Mouse (Mus musculus) ovary, adult 18-20 months (tissue): ENCODE measurements around the gene Ric3.
A peak's percentile ranks its signal among the peaks of the same experiment; 100 is the strongest.
"Not testable (repeated sequence)": the region's sequence is repeated elsewhere in the genome, so short reads cannot be mapped to it uniquely, and the experiment has no call there.

ENCODE experiments used
- DNase-seq: peaks from one replicate; pipeline ENCODE4 v3.0.0; 2022; ENCODE audit warnings: low spot score, mixed read lengths

Ric3 gene

GRCm38 (mm10) chr7:109083113-109083812 is at the start of gene Ric3:
Gene Ric3 (minus strand): TSS chr7:109083331.
- DNase-seq = peak; percentile 3

DNA sequence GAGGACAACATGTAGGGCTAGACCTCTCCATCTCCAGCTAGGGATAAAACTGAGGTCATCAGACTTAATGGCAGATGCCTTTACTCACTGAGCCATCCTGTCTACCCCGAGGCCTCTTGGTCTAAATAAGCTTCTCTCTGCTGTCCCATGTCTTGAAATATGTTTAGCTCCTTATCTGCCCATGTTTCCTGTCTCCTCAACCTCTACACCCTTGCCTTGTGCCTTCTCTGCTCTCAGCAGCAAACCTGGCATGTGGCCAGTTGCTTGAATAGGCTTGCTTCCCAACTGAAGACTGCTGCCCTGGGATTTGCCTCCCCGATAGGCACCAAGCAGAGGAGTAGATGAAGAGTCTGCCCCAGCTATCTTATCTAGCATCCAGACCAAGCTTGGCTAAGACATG is 48.4 kb upstream of the Ric3 start:
- DNase-seq = no peak

DNA sequence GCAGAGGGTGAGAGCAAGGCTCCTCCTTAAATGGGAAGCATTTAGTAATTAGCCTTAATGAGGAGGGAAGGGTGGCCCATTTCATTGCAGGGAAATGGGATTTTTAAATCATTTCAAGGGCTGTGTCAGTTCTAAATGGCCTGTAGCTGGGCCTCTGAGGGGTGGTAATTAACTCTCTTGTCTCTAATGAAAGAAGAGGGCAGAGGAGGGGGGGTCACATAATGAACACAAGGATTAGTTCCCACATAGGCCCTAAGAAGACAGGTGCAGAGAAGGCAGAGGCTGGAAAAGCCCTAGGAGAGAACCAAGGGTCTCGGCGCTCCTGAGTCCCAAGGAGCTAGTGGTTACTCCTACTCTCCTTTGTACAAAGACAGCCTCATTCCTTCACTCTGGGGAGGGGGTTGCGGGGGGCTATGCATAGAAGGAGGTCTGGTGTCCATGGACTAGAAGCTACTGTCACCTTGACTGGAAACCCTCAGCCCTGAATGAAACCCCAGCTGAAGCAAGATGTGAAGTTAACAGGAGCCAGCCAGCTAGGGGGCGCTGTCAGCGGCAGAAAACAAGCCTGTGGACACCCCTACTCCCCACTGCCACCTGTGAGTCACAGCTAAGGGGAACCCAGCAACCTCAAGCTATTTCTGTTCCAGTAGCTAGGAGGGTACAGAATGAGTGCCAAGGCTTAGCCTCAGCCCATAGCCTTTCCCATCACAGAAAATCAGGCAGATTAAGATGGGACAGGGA is 47.0 kb upstream of the Ric3 start:
- no peak for DNase-seq

DNA sequence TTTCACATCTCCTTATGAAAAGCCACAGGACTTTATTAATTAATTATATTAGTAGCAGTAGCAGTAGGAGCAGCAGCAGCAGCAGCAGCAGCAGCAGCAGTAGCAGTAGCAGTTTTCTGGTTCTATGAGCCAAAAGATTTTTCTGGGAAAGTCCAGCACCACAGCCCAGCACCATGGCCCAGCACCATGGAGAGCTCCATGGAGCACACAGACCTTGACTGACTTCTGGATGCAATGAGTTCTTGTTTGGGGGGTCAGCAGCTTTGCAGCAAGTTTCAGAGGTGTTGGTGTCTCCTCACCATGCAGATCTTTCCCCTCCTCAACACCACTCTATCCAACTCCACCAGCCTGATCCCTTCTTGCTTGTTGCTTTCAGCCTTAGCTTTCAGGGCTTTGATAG is 46.3 kb upstream of the Ric3 start:
- DNase-seq = no peak

- DNase-seq = no peak
These were observed 32.8 kb upstream of the Ric3 start for GRCm38 (mm10) chr7:109115929-109116328.

- DNase-seq = not testable (repeated sequence)
These were observed 32.4 kb upstream of the Ric3 start for GRCm38 (mm10) chr7:109115488-109115887.

DNA sequence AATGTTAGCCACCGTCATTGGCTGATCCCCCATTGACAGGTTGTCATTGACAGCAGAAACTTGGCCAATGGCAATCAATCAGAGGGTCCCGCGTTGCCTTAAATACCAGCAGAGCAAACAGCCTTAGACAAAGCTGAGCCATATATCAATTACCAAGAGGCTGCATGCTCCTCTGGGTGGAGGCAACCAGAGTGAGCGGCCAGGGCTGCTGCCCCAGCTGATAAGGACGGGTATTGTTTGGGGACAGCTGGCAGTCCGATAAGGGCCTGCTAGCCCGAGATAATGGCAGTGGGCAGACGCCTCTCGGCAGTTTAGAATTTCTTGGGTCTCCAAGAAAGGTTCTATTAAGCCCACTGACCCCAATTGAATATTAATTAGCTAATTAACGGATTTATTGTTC is 31.8 kb upstream of the Ric3 start:
- DNase-seq = no peak

- DNase-seq = no peak
These were observed 27.9 kb upstream of the Ric3 start for GRCm38 (mm10) chr7:109111000-109111399.

DNA sequence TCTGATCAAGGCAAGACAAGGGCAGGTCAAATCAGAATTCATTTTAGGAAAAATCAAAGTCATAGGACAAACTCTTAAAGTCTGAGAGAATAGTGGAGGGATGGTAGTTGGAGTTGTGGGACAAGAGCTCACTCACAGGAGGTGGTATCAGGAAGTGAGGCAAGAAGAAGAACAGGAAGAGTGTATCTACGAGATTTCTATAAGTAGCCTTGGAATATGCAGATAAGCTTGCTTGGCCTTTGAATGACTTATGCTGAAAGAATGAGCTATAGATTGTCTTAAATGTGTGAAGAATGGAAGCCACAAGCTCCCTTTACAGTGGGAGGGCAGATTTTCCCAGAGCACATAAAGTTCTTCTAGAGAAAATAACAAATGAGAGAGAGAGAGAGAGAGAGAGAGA is 21.8 kb upstream of the Ric3 start:
- no peak for DNase-seq

GRCm38 (mm10) chr7:109101167-109101566 is 18.0 kb upstream of the Ric3 start:
- no peak for DNase-seq

DNA sequence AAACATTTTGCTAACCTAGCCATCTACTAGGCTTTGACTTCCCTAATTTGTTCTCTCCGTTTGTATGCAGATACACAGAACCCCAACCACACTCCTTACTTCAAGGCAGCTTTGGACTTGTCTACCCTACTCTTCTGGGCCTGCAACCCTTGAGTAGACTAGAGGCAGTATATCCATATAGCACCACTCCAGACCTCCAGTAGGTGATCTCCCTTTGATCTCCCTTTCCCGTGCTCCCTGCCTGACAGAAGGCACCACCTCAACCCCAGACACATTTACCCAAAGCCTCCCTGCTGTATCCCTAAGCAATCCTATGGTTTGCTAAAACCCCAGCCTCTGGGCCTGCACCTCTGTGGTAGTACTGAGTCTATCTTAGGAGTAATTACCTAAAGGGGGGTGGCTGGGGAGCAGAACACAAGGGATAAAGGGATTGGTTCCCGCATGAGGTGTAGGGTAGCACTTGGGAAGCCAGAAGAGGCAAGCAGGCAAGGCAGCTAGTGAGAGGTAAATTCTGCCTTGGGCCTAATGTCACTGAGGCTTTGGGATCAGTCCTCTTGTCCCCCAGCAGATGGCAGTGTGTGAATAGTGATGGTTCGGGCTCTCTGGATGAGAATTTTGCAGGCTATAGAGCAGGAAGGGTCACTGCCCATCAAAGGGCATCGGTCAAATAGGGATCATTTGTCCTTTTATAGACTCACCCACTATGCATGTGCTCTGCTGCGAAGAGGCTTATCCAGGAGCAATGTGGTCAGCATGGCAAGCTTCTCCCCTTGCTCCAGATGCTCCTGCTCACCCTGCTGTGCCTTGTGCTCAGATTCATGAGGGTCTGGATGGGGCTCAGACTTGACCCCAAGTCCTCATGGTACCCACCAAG is 15.3 kb upstream of the Ric3 start:
- DNase-seq = no peak

GRCm38 (mm10) chr7:109097203-109097602 is 14.1 kb upstream of the Ric3 start:
- DNase-seq = no peak

- DNase-seq = no peak
These were observed 13.5 kb upstream of the Ric3 start for GRCm38 (mm10) chr7:109096618-109097017.

- DNase-seq = no peak
These were observed 11.2 kb upstream of the Ric3 start for GRCm38 (mm10) chr7:109094294-109094693.

DNA sequence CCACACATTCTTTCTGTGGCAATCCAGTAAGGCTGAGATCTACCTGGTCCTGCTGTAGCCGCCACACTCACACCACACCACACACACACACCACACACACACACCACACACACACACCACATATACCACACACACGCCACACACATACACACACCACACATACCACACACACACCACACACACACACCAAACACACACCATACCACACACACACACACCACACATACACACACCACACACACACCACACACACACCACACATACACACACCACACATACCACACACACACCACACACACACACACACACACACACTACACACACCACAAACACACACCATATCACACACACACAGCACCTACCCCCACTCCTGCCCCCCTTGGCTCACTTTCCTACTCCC is 8.2 kb upstream of the Ric3 start:
- DNase-seq = not testable (repeated sequence)

DNA sequence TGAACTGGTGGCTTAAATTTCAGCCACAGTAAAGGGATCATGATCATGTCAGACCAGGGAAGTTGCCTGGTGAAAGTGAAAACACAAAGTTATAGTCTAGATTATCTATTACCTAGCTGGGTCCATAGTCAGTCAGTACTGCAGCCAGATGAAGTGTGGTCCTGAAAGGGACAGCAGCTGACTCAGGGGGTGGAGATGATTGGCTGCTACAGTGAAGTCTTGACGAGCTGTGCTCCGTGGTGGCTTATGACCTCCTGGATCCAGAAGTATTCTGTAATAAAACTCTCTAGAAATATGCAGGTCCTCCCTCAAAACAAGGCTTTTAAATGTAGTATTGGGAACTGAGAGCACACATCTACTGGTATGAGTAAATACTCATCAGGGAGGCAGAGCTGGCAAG is 3.8 kb upstream of the Ric3 start:
- DNase-seq = no peak

GRCm38 (mm10) chr7:109083813-109084184 is 668 bp upstream of the Ric3 start:
- no peak for DNase-seq

- DNase-seq = peak; percentile 5
These were observed 640 bp downstream of the Ric3 start for GRCm38 (mm10) chr7:109082269-109083112.

DNA sequence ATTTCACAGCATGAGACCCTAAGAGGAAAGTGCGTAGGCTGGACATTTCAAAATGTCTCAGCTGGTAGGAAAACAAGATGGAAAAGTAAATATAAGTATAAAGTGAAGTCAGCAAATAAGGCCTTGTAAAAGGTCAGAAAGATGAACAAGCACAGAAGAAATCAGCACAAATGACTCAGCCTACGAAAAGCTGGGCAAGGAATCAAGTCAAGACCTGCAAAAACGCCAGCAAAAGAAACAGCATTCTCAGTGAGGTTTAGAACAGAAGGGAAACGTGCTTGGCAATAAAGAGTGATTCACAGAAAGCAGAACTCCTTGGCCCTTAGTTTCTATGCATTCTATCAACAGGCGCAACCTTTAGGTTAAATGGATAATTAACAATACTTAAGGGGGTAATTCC is 10.8 kb downstream of the Ric3 start:
- DNase-seq = no peak

- no peak for DNase-seq
These were observed 13.5 kb downstream of the Ric3 start for GRCm38 (mm10) chr7:109069641-109070040.

- no peak for DNase-seq
These were observed 23.6 kb downstream of the Ric3 start for GRCm38 (mm10) chr7:109059536-109059935.

GRCm38 (mm10) chr7:109050831-109051230 is 32.3 kb downstream of the Ric3 start:
- DNase-seq = no peak
